ENCODE assay signal across 9 mouse cellular contexts in the genomic region with DNA sequence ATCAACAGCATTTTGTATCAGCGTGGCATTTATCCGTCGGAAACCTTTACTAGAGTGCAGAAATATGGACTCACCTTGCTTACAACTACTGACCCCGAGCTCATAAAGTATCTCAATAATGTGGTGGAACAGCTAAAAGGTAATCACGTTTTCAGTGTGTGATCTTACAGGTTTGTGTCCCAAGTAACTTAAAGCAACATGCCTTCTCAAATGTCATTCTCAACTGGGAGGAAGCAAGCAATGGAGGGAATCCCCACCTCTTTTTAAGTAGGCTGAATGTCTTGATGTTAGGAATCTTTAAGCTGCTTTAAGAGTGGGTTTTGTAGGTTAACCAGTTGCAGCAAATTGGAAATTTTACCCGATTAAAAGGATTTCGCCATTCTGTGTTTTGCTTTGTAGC. TPM values are rescaled to one million over a fixed set of nuclear protein-coding genes. Genes with fewer than 3 reads are reported as not detected.
DNase-seq lines count a peak whose midpoint lies in the region; ATAC-seq and TF ChIP-seq lines count a peak whose summit lies in the region.
"Had no signal": no experiment of that assay in that cellular context is flagged by ENCODE, and none has a peak within 500 bp of the region (broad histone marks: within the 10 kb centered on the region; RNA-seq: fewer than 3 reads in every experiment).

No protein-coding gene starts in this region.

- H3K36me3 ChIP-seq in forebrain, embryonic 13.5 days (ENCODE audit: poor library complexity, severe bottlenecking): peaks cover 23% of the 10 kb centered on the region
- H3K36me3 ChIP-seq in liver, embryonic 16.5 days (ENCODE audit: control insufficient read depth, insufficient read depth): peaks cover 13% of the 10 kb centered on the region

- peak overlapping the region; percentile 89 for H3K4me3 ChIP-seq in gastrocnemius, adult 2 months
- peak overlapping the region; percentile 64 for H3K4me3 ChIP-seq in forebrain, embryonic 13.5 days
- H3K4me3 ChIP-seq in liver, embryonic 16.5 days (ENCODE audit: low read depth, low read length): peak overlapping the region; percentile 90

- no peak for ATAC-seq in forebrain, embryonic 13.5 days
- ATAC-seq in liver, embryonic 16.5 days (ENCODE audit: low read depth): no peak

- H3K27ac ChIP-seq in gastrocnemius, adult 2 months: peak overlapping the region; percentile 80; the same call in 1 of the 2 replicates
- no peak overlapping the region for H3K27ac ChIP-seq in forebrain, embryonic 13.5 days
- H3K27ac ChIP-seq in liver, embryonic 16.5 days (ENCODE audit: low read length): peak overlapping the region; percentile 96

- peak overlapping the region; percentile 71 for H3K4me2 ChIP-seq in forebrain, embryonic 13.5 days
- peak overlapping the region; percentile 89 for H3K4me2 ChIP-seq in liver, embryonic 16.5 days (ENCODE audit: low read depth, low read length)

- intact Hi-C loops in gastrocnemius, adult 2 months (cut with DNase I): loop anchor here (10.0 kb wide), 3 partner anchors 629 to 1491 kb away; partner anchors contain the start of gene Smarcad1

- DNase-seq in gastrocnemius, adult 2 months: no peak
- no peak for DNase-seq in gastrocnemius, postnatal 25 days
- peak; percentile 42 for DNase-seq in A20 (ENCODE audit: low read depth, low spot score)
- no peak for DNase-seq in urinary bladder, postnatal 25 days (ENCODE audit: low spot score)
- no peak for DNase-seq in spleen, postnatal 10 days (ENCODE audit: low spot score in 2 of 2)
- no peak for DNase-seq in adrenal gland, adult 8-10 months

- peak overlapping the region; percentile 73 for H3K9ac ChIP-seq in forebrain, embryonic 13.5 days
- peak overlapping the region; percentile 91 for H3K9ac ChIP-seq in liver, embryonic 16.5 days (ENCODE audit: low read depth, low read length)

- H3K9me3 ChIP-seq in forebrain, embryonic 13.5 days (replicated peaks): no peaks in the 10 kb centered on the region
- no peaks in the 10 kb centered on the region for H3K9me3 ChIP-seq in liver, embryonic 16.5 days (replicated peaks; ENCODE audit: control insufficient read depth, low read length)

- no peak for TF ChIP-seq CTCF in gastrocnemius, adult 2 months (IDR thresholded peaks at IDR 0.05)

- 12% methylated on average over 7 of the region's 7 CpGs for WGBS in forebrain, embryonic 13.5 days
- WGBS in liver, embryonic 16.5 days (ENCODE audit: insufficient replicate concordance): 9% methylated on average over 7 of the region's 7 CpGs

- H3K4me1 ChIP-seq in forebrain, embryonic 13.5 days: peaks cover 18% of the 10 kb centered on the region
- H3K4me1 ChIP-seq in liver, embryonic 16.5 days (ENCODE audit: control insufficient read depth, low read depth, low read length): peaks cover 8% of the 10 kb centered on the region

- no peaks in the 10 kb centered on the region for H3K27me3 ChIP-seq in forebrain, embryonic 13.5 days
- H3K27me3 ChIP-seq in liver, embryonic 16.5 days (ENCODE audit: control insufficient read depth, insufficient read depth, low read depth, low read length): no peaks in the 10 kb centered on the region

RNA-seq across cellular contexts. Expression of gene Mad2l1, which starts 0.8 kb away (rescaled TPM):
- total RNA-seq in gastrocnemius, adult 2 months (2021): 1 to 10 TPM in 1 of 2 experiments, under 1 TPM in 1; 0.87 to 1.6 TPM
- 1 to 10 TPM; 1.5 to 1.7 TPM for total RNA-seq in gastrocnemius, postnatal 25 days (2021)
- 87.0 and 91.5 TPM in 2 replicates for polyA plus RNA-seq in forebrain, embryonic 13.5 days (2015; fragmentation: Nextera tagmentation; extraction: Ambion mirVana)
- polyA plus RNA-seq in liver, embryonic 16.5 days (2015; fragmentation: Nextera tagmentation; extraction: Ambion mirVana): 54.7 and 62.7 TPM in 2 replicates
- total RNA-seq in adrenal gland, adult 8-10 months (2022): 1 to 10 TPM; 4.9 to 6.1 (median 5.2) TPM

RNA-seq across cellular contexts. Expression of gene Vmn1r32, which starts 23.9 kb away (rescaled TPM):
- total RNA-seq in gastrocnemius, adult 2 months (2021): not detected
- total RNA-seq in gastrocnemius, postnatal 25 days (2021): not detected
- polyA plus RNA-seq in forebrain, embryonic 13.5 days (2015; fragmentation: Nextera tagmentation; extraction: Ambion mirVana): 0.13 and 0.14 TPM in 2 replicates
- polyA plus RNA-seq in liver, embryonic 16.5 days (2015; fragmentation: Nextera tagmentation; extraction: Ambion mirVana): 0.04 TPM in 2 replicates
- total RNA-seq in adrenal gland, adult 8-10 months (2022): not detected
- total RNA-seq: left cerebral cortex, postnatal 36 days had no signal
